Comparison of ENCODE assay signal across 25 mouse cellular contexts in genomic region chr14:57331097-57331496, GRCm38 (mm10).
"Had no signal": no experiment of that assay in that cellular context is flagged by ENCODE, and none has a peak within 500 bp of the region (broad histone marks: within the 10 kb centered on the region; RNA-seq: fewer than 3 reads in every experiment).

No protein-coding gene starts in this region.

- H3K9me3 ChIP-seq: heart, embryonic 12.5 days; hindbrain, embryonic 13.5 days; hindbrain, embryonic 15.5 days; kidney, embryonic 15.5 days; limb, embryonic 10.5 days; limb, embryonic 12.5 days; liver, embryonic 13.5 days; liver, embryonic 15.5 days had no signal

- H3K4me1 ChIP-seq: hindbrain, embryonic 13.5 days; hindbrain, embryonic 15.5 days; kidney, embryonic 15.5 days; limb, embryonic 10.5 days; limb, embryonic 12.5 days; liver, embryonic 13.5 days; liver, embryonic 15.5 days had no signal

- ATAC-seq: hindbrain, postnatal 0 days; intestine, embryonic 16.5 days had no signal

- H3K4me3 ChIP-seq: heart, adult 2 months; heart, embryonic 12.5 days; hindbrain, embryonic 13.5 days; hindbrain, embryonic 15.5 days; kidney, embryonic 15.5 days; limb, embryonic 10.5 days; limb, embryonic 12.5 days; liver, embryonic 13.5 days; liver, embryonic 15.5 days had no signal

- H3K4me2 ChIP-seq: heart, embryonic 12.5 days; hindbrain, embryonic 13.5 days; hindbrain, embryonic 15.5 days; kidney, embryonic 15.5 days; limb, embryonic 12.5 days; liver, embryonic 11.5 days; liver, embryonic 13.5 days; liver, embryonic 15.5 days had no signal

- H3K36me3 ChIP-seq: heart, embryonic 12.5 days; hindbrain, embryonic 13.5 days; hindbrain, embryonic 15.5 days; kidney, embryonic 15.5 days; limb, embryonic 10.5 days; limb, embryonic 12.5 days; liver, embryonic 13.5 days; liver, embryonic 15.5 days had no signal

- H3K27ac ChIP-seq: heart, adult 2 months; hindbrain, embryonic 13.5 days; hindbrain, embryonic 15.5 days; hindbrain, postnatal 0 days; kidney, embryonic 15.5 days; kidney, postnatal 0 days; limb, embryonic 10.5 days; limb, embryonic 12.5 days; liver, embryonic 13.5 days; liver, embryonic 15.5 days had no signal

- DNase-seq: gastrocnemius, postnatal 14 days; gastrocnemius, postnatal 36 days; heart, adult 11 months; heart, adult 2 months; heart, postnatal 10 days; kidney, adult 11 months; kidney, adult 2 months; kidney, adult 9 months; kidney, postnatal 14 days; kidney, postnatal 36 days; layer of hippocampus, adult 9-11 months; layer of hippocampus, postnatal 36 days; liver; liver, embryonic 13.5 days had no signal

- H3K27me3 ChIP-seq: heart, embryonic 12.5 days; hindbrain, embryonic 13.5 days; hindbrain, embryonic 15.5 days; kidney, embryonic 15.5 days; limb, embryonic 12.5 days; liver, embryonic 13.5 days; liver, embryonic 15.5 days had no signal

- H3K9ac ChIP-seq: heart, embryonic 12.5 days; hindbrain, embryonic 13.5 days; hindbrain, embryonic 15.5 days; kidney, embryonic 15.5 days; limb, embryonic 12.5 days; liver, embryonic 13.5 days; liver, embryonic 15.5 days had no signal
